Mouse (Mus musculus): ENCODE measurements around the gene Iqch. TPM values are rescaled to one million over a fixed set of nuclear protein-coding genes. Genes with fewer than 3 reads are reported as not detected.

Iqch gene
- polyA plus RNA-seq, 2 experiments: 0.05 to 0.11 TPM

GRCm38 (mm10) chr9:63617967-63618366, 15.7 kb upstream of the Iqch start:
- H3K36me3 ChIP-seq (ENCODE audit: control insufficient read depth, insufficient read depth, low read length): peaks cover 23% of the 10 kb centered on the region

GRCm38 (mm10) chr9:63614018-63614985, 12.0 kb upstream of the Iqch start:
- TF ChIP-seq POLR2A (IDR thresholded peaks at IDR 0.05; ENCODE audit: borderline replicate concordance, extremely low read depth, insufficient read depth, insufficient read length): no peak
- DNase-seq (ENCODE audit: low spot score) (no peak), ATAC-seq (ENCODE audit: low FRiP score, low read depth) (no peak)
- no peaks in the 10 kb centered on the region for H3K9me3 ChIP-seq (ENCODE audit: control insufficient read depth, low read length)
- no peak overlapping the region; the same call in 1 of the 2 replicates for H3K4me2 ChIP-seq (replicated peaks; ENCODE audit: low read depth, low read length, severe bottlenecking)
- WGBS: 45% methylated on average over 11 of the region's 11 CpGs
- H3K36me3 ChIP-seq (ENCODE audit: control insufficient read depth, insufficient read depth, low read length): peaks cover 17% of the 10 kb centered on the region
- no peak overlapping the region for H3K9ac ChIP-seq (ENCODE audit: low read depth, low read length, severe bottlenecking)
- H3K27me3 ChIP-seq (ENCODE audit: control insufficient read depth, insufficient read depth, low read length): no peaks in the 10 kb centered on the region
- H3K4me3 ChIP-seq (replicated peaks; ENCODE audit: low read length): no peak overlapping the region
- H3K27ac ChIP-seq (replicated peaks; ENCODE audit: low read depth, low read length): no peak overlapping the region
- H3K4me1 ChIP-seq (ENCODE audit: control insufficient read depth, insufficient read depth, low read length): peaks cover 54% of the 10 kb centered on the region

More at GRCm38 (mm10) chr9:63617967-63618366, 15.7 kb upstream of the Iqch start:
- Histone ChIP-seq H3K27me3 (ENCODE audit: control insufficient read depth, insufficient read depth, low read length) (no peaks in the 10 kb centered on the region), H3K4me2 (replicated peaks; ENCODE audit: low read depth, low read length, severe bottlenecking) (no peak overlapping the region), H3K4me1 (ENCODE audit: control insufficient read depth, insufficient read depth, low read length) (peaks cover 21% of the 10 kb centered on the region), H3K9me3 (ENCODE audit: control insufficient read depth, low read length) (no peaks in the 10 kb centered on the region), H3K9ac (ENCODE audit: low read depth, low read length, severe bottlenecking) (no peak overlapping the region), H3K27ac (replicated peaks; ENCODE audit: low read depth, low read length) (no peak overlapping the region), H3K4me3 (replicated peaks; ENCODE audit: low read length) (no peak overlapping the region)
- WGBS: 91% methylated on average over 2 of the region's 2 CpGs
- ATAC-seq (ENCODE audit: low FRiP score, low read depth) (no peak), DNase-seq (ENCODE audit: low spot score) (no peak)
- no peak for TF ChIP-seq POLR2A (IDR thresholded peaks at IDR 0.05; ENCODE audit: borderline replicate concordance, extremely low read depth, insufficient read depth, insufficient read length)

- H3K27ac ChIP-seq (replicated peaks; ENCODE audit: low read depth, low read length): no peak overlapping the region
- H3K9me3 ChIP-seq (ENCODE audit: control insufficient read depth, low read length): no peaks in the 10 kb centered on the region
- ATAC-seq (ENCODE audit: low FRiP score, low read depth): no peak
- H3K4me1 ChIP-seq (ENCODE audit: control insufficient read depth, insufficient read depth, low read length): peaks cover 57% of the 10 kb centered on the region
- H3K27me3 ChIP-seq (ENCODE audit: control insufficient read depth, insufficient read depth, low read length): no peaks in the 10 kb centered on the region
- no peak overlapping the region for H3K4me3 ChIP-seq (replicated peaks; ENCODE audit: low read length)
- H3K9ac ChIP-seq (ENCODE audit: low read depth, low read length, severe bottlenecking): no peak overlapping the region
- WGBS: 17% methylated on average over 1 of the region's 1 CpGs
- DNase-seq (ENCODE audit: low spot score): peak; percentile 22
- TF ChIP-seq POLR2A (IDR thresholded peaks at IDR 0.05; ENCODE audit: borderline replicate concordance, extremely low read depth, insufficient read depth, insufficient read length): no peak
- H3K36me3 ChIP-seq (ENCODE audit: control insufficient read depth, insufficient read depth, low read length): peaks cover 14% of the 10 kb centered on the region
- peak overlapping the region; percentile 18 for H3K4me2 ChIP-seq (replicated peaks; ENCODE audit: low read depth, low read length, severe bottlenecking)
Observed at GRCm38 (mm10) chr9:63613569-63613968, 11.3 kb upstream of the Iqch start.

- WGBS: 33% methylated on average over 16 of the region's 16 CpGs
- H3K36me3 ChIP-seq (ENCODE audit: control insufficient read depth, insufficient read depth, low read length): peaks cover 8% of the 10 kb centered on the region
- no peaks in the 10 kb centered on the region for H3K9me3 ChIP-seq (ENCODE audit: control insufficient read depth, low read length)
- H3K4me1 ChIP-seq (ENCODE audit: control insufficient read depth, insufficient read depth, low read length): peaks cover 57% of the 10 kb centered on the region
- no peaks in the 10 kb centered on the region for H3K27me3 ChIP-seq (ENCODE audit: control insufficient read depth, insufficient read depth, low read length)
- TF ChIP-seq POLR2A (IDR thresholded peaks at IDR 0.05; ENCODE audit: borderline replicate concordance, extremely low read depth, insufficient read depth, insufficient read length): no peak
- peak; percentile 27 for ATAC-seq (ENCODE audit: low FRiP score, low read depth)
- no peak overlapping the region for H3K27ac ChIP-seq (replicated peaks; ENCODE audit: low read depth, low read length)
- H3K9ac ChIP-seq (ENCODE audit: low read depth, low read length, severe bottlenecking): no peak overlapping the region
- H3K4me3 ChIP-seq (replicated peaks; ENCODE audit: low read length): no peak overlapping the region
- peak; percentile 60 for DNase-seq (ENCODE audit: low spot score)
- H3K4me2 ChIP-seq (replicated peaks; ENCODE audit: low read depth, low read length, severe bottlenecking): peak overlapping the region; percentile 18
Observed at GRCm38 (mm10) chr9:63612565-63613515, 10.5 kb upstream of the Iqch start.

- Histone ChIP-seq H3K27me3 (ENCODE audit: control insufficient read depth, insufficient read depth, low read length) (no peaks in the 10 kb centered on the region), H3K36me3 (ENCODE audit: control insufficient read depth, insufficient read depth, low read length) (peaks cover under 1% of the 10 kb centered on the region; the same call in 1 of the 2 replicates), H3K4me2 (replicated peaks; ENCODE audit: low read depth, low read length, severe bottlenecking) (no peak overlapping the region), H3K9me3 (ENCODE audit: control insufficient read depth, low read length) (no peaks in the 10 kb centered on the region), H3K27ac (replicated peaks; ENCODE audit: low read depth, low read length) (no peak overlapping the region; the same call in 1 of the 2 replicates), H3K9ac (ENCODE audit: low read depth, low read length, severe bottlenecking) (no peak overlapping the region), H3K4me1 (ENCODE audit: control insufficient read depth, insufficient read depth, low read length) (peaks cover 57% of the 10 kb centered on the region), H3K4me3 (replicated peaks; ENCODE audit: low read length) (no peak overlapping the region)
- WGBS: 51% methylated on average over 5 of the region's 5 CpGs
- ATAC-seq (ENCODE audit: low FRiP score, low read depth) (no peak), DNase-seq (ENCODE audit: low spot score) (no peak)
- TF ChIP-seq POLR2A (IDR thresholded peaks at IDR 0.05; ENCODE audit: borderline replicate concordance, extremely low read depth, insufficient read depth, insufficient read length): no peak
Observed at GRCm38 (mm10) chr9:63611967-63612366, 9.7 kb upstream of the Iqch start.
